Mouse (Mus musculus) liver, embryonic 12.5 days (tissue): ENCODE data around the gene Gba. TPM values are rescaled to one million over a fixed set of nuclear protein-coding genes. Genes with fewer than 3 reads are reported as not detected.
A peak's percentile ranks its signal among the peaks of the same experiment; 100 is the strongest.

Experiments
- ATAC-seq: fragments of 200-750 bp; cut with Nextera tagmentation; 2 replicates; pipeline ENCODE4 v1.8.0; 2017; ENCODE audit warnings: moderate number of reproducible peaks, mild to moderate bottlenecking, moderate library complexity
- H3K27ac ChIP-seq: fragments of 300-500 bp; sonication (generic); 2 replicates; pipeline ENCODE4 v1.5.1; 2016; ENCODE audit warnings: mild to moderate bottlenecking
- H3K27me3 ChIP-seq: fragments of 300-500 bp; sonication (generic); replicated peaks from 2 replicates; pipeline ENCODE4 v1.6.1; 2016; ENCODE audit warnings: mild to moderate bottlenecking, moderate library complexity
- H3K36me3 ChIP-seq: fragments of 300-500 bp; sonication (generic); 2 replicates; pipeline ENCODE4 v1.6.1; 2016; ENCODE audit warnings: mild to moderate bottlenecking, moderate library complexity
- H3K4me1 ChIP-seq: fragments of 300-500 bp; sonication (generic); 2 replicates; pipeline ENCODE4 v1.6.1; 2016
- H3K4me2 ChIP-seq: fragments of 300-500 bp; sonication (generic); 2 replicates; pipeline ENCODE4 v1.6.1; 2016; ENCODE audit warnings: mild to moderate bottlenecking, moderate library complexity
- H3K4me3 ChIP-seq: fragments of 300-500 bp; sonication (generic); 2 replicates; pipeline ENCODE4 v1.5.1; 2016; ENCODE audit warnings: mild to moderate bottlenecking, moderate library complexity
- H3K9ac ChIP-seq: fragments of 300-500 bp; sonication (generic); 2 replicates; pipeline ENCODE4 v1.6.1; 2016; ENCODE audit warnings: mild to moderate bottlenecking, moderate library complexity
- H3K9me3 ChIP-seq: fragments of 300-500 bp; sonication (generic); replicated peaks from 2 replicates; pipeline ENCODE4 v1.6.1; 2016; ENCODE audit warnings: mild to moderate bottlenecking, moderate library complexity
- WGBS: fragments of 180-500 bp; shearing (Covaris S2); methylation state at CpG from one replicate; pipeline ENCODE4 v1.1.7; 2016; ENCODE audit not compliant: insufficient replicate concordance; 5-methylcytosine and 5-hydroxymethylcytosine counted together
- polyA plus RNA-seq: library from polyadenylated mRNA; unstranded; fragments of >200 nt; fragmentation: Nextera tagmentation; extraction: Ambion mirVana; gene quantifications from 2 replicates; pipeline ENCODE4 v1.2.1, GENCODE M21; 2016

The Gba gene
- polyA plus RNA-seq, 1 experiment from 2014 or later = 26.6 TPM

- 56% methylated on average over 11 of the region's 11 CpGs for WGBS
- Histone ChIP-seq H3K4me1 (peaks cover 31% of the 10 kb centered on the region), H3K4me2 (no peak overlapping the region), H3K27ac (no peak overlapping the region), H3K4me3 (no peak overlapping the region), H3K27me3 (peaks cover 77% of the 10 kb centered on the region), H3K36me3 (no peaks in the 10 kb centered on the region), H3K9me3 (no peaks in the 10 kb centered on the region), H3K9ac (no peak overlapping the region)
- no peak for ATAC-seq
These were observed 22.1 kb downstream of the Gba start for GRCm38 (mm10) chr3:89224796-89225195.

- Histone ChIP-seq H3K27ac (no peak overlapping the region), H3K4me1 (peaks cover 31% of the 10 kb centered on the region), H3K27me3 (peaks cover 83% of the 10 kb centered on the region), H3K9ac (no peak overlapping the region), H3K4me2 (no peak overlapping the region), H3K36me3 (no peaks in the 10 kb centered on the region), H3K9me3 (no peaks in the 10 kb centered on the region), H3K4me3 (no peak overlapping the region)
- 50% methylated on average over 12 of the region's 12 CpGs for WGBS
- no peak for ATAC-seq
These were observed 22.6 kb downstream of the Gba start for GRCm38 (mm10) chr3:89225321-89225815.

- Histone ChIP-seq H3K27me3 (peaks cover 87% of the 10 kb centered on the region), H3K36me3 (no peaks in the 10 kb centered on the region), H3K4me3 (no peak overlapping the region), H3K4me2 (no peak overlapping the region), H3K27ac (no peak overlapping the region), H3K9me3 (no peaks in the 10 kb centered on the region), H3K9ac (no peak overlapping the region), H3K4me1 (peaks cover 31% of the 10 kb centered on the region)
- no peak for ATAC-seq
- 29% methylated on average over 4 of the region's 4 CpGs for WGBS
These were observed 23.2 kb downstream of the Gba start for GRCm38 (mm10) chr3:89225918-89226317.

- 0 out of 2 replicates have a peak overlapping the region, but pooled peaks have one; percentile 9 for H3K4me2 ChIP-seq
- ATAC-seq = no peak
- no peak overlapping the region for H3K4me3 ChIP-seq
- peaks cover 31% of the 10 kb centered on the region for H3K4me1 ChIP-seq
- no peaks in the 10 kb centered on the region for H3K9me3 ChIP-seq
- no peak overlapping the region for H3K27ac ChIP-seq
- no peak overlapping the region for H3K9ac ChIP-seq
- H3K36me3 ChIP-seq = no peaks in the 10 kb centered on the region
- H3K27me3 ChIP-seq = peaks cover 87% of the 10 kb centered on the region
- 37% methylated on average over 11 of the region's 11 CpGs for WGBS
These were observed 23.6 kb downstream of the Gba start for GRCm38 (mm10) chr3:89226361-89226760.

- Histone ChIP-seq H3K4me3 (peak within 1 kb of the TSS; percentile 55), H3K9ac (peak within 1 kb of the TSS; percentile 1), H3K36me3 (no peaks in the 10 kb centered on the region), H3K4me2 (peak within 1 kb of the TSS; percentile 76), H3K4me1 (peaks cover 31% of the 10 kb centered on the region), H3K27me3 (peaks cover 89% of the 10 kb centered on the region), H3K9me3 (no peaks in the 10 kb centered on the region), H3K27ac (no peak within 1 kb of the TSS)
- 10% methylated on average over 21 of the region's 21 CpGs for WGBS
- no peak for ATAC-seq
These were observed 24.2 kb downstream of the Gba start, which contains the start of gene Mtx1 for GRCm38 (mm10) chr3:89226900-89227299. TSS of gene Mtx1 (minus strand) at chr3:89227088.

- peak; percentile 35 for ATAC-seq
- H3K4me2 ChIP-seq = peak overlapping the region; percentile 76
- no peak overlapping the region for H3K27ac ChIP-seq
- H3K9me3 ChIP-seq = no peaks in the 10 kb centered on the region
- 6% methylated on average over 41 of the region's 41 CpGs for WGBS
- H3K4me1 ChIP-seq = peaks cover 32% of the 10 kb centered on the region
- peaks cover 95% of the 10 kb centered on the region for H3K27me3 ChIP-seq
- H3K9ac ChIP-seq = peak overlapping the region; percentile 1
- H3K36me3 ChIP-seq = no peaks in the 10 kb centered on the region
- peak overlapping the region; percentile 55 for H3K4me3 ChIP-seq
These were observed 24.8 kb downstream of the Gba start for GRCm38 (mm10) chr3:89227307-89228179.

- H3K27me3 ChIP-seq = peaks cover 96% of the 10 kb centered on the region
- no peaks in the 10 kb centered on the region for H3K36me3 ChIP-seq
- H3K9ac ChIP-seq = peak overlapping the region; percentile 59
- H3K27ac ChIP-seq = no peak overlapping the region
- peaks cover 34% of the 10 kb centered on the region for H3K4me1 ChIP-seq
- peak; percentile 54 for ATAC-seq
- H3K4me3 ChIP-seq = peak overlapping the region; percentile 55
- no peaks in the 10 kb centered on the region for H3K9me3 ChIP-seq
- H3K4me2 ChIP-seq = peak overlapping the region; percentile 76
- under 1% methylated on average over 20 of the region's 20 CpGs for WGBS
These were observed 25.4 kb downstream of the Gba start for GRCm38 (mm10) chr3:89228180-89228549.

GRCm38 (mm10) chr3:89228836-89229235 lies 26.1 kb downstream of the Gba start, which contains the start of gene Muc1:
TSS of gene Muc1 (plus strand) at chr3:89229057.
- ATAC-seq = no peak
- Histone ChIP-seq H3K4me2 (peak within 1 kb of the TSS; percentile 76), H3K27ac (no peak within 1 kb of the TSS), H3K36me3 (no peaks in the 10 kb centered on the region), H3K9ac (peak within 1 kb of the TSS; percentile 59), H3K27me3 (peaks cover 89% of the 10 kb centered on the region), H3K4me1 (peaks cover 34% of the 10 kb centered on the region), H3K4me3 (peak within 1 kb of the TSS; percentile 55), H3K9me3 (no peaks in the 10 kb centered on the region)
- 40% methylated on average over 9 of the region's 10 CpGs for WGBS

- Histone ChIP-seq H3K36me3 (no peaks in the 10 kb centered on the region), H3K9ac (no peak overlapping the region), H3K27ac (no peak overlapping the region), H3K4me3 (no peak overlapping the region), H3K9me3 (no peaks in the 10 kb centered on the region), H3K27me3 (peaks cover 89% of the 10 kb centered on the region), H3K4me1 (peaks cover 34% of the 10 kb centered on the region), H3K4me2 (no peak overlapping the region)
- WGBS = 57% methylated on average over 4 of the region's 4 CpGs
- ATAC-seq = no peak
These were observed 26.5 kb downstream of the Gba start for GRCm38 (mm10) chr3:89229276-89229675.

- Histone ChIP-seq H3K27ac (no peak overlapping the region), H3K9ac (no peak overlapping the region), H3K4me3 (no peak overlapping the region), H3K27me3 (peaks cover 89% of the 10 kb centered on the region), H3K4me1 (peaks cover 34% of the 10 kb centered on the region), H3K4me2 (no peak overlapping the region), H3K9me3 (no peaks in the 10 kb centered on the region), H3K36me3 (no peaks in the 10 kb centered on the region)
- ATAC-seq = no peak
- 39% methylated on average over 2 of the region's 2 CpGs for WGBS
These were observed 27.8 kb downstream of the Gba start for GRCm38 (mm10) chr3:89230561-89230960.

- Histone ChIP-seq H3K9ac (no peak overlapping the region), H3K9me3 (no peaks in the 10 kb centered on the region), H3K36me3 (no peaks in the 10 kb centered on the region), H3K4me1 (peaks cover 29% of the 10 kb centered on the region), H3K4me3 (no peak overlapping the region), H3K27ac (no peak overlapping the region), H3K4me2 (no peak overlapping the region), H3K27me3 (peaks cover 89% of the 10 kb centered on the region)
- no peak for ATAC-seq
- 21% methylated on average over 7 of the region's 7 CpGs for WGBS
These were observed 28.6 kb downstream of the Gba start for GRCm38 (mm10) chr3:89231345-89231744.

- no peak overlapping the region for H3K4me2 ChIP-seq
These were observed 29.1 kb downstream of the Gba start for GRCm38 (mm10) chr3:89231772-89232275.

More at GRCm38 (mm10) chr3:89231772-89232275, 29.1 kb downstream of the Gba start:
- no peaks in the 10 kb centered on the region for H3K9me3 ChIP-seq
- H3K9ac ChIP-seq = no peak overlapping the region
- H3K4me3 ChIP-seq = no peak overlapping the region
- H3K27ac ChIP-seq = no peak overlapping the region
- no peak for ATAC-seq
- H3K27me3 ChIP-seq = peaks cover 89% of the 10 kb centered on the region
- WGBS = 65% methylated on average over 16 of the region's 16 CpGs
- H3K4me1 ChIP-seq = peaks cover 24% of the 10 kb centered on the region
- no peaks in the 10 kb centered on the region for H3K36me3 ChIP-seq
